Mouse (Mus musculus): ENCODE data around the gene Olfr3.

- TF ChIP-seq CTCF (IDR thresholded peaks at IDR 0.05; ENCODE audit: borderline replicate concordance, insufficient read depth, low read length) (no peak), POLR2A (IDR thresholded peaks at IDR 0.05; ENCODE audit: low read depth, low read length) (no peak)
Measured at GRCm38 (mm10) chr2:36846010-36846409, 29.2 kb upstream of the Olfr3 start, which contains the start of gene Olfr350.

Measured in embryonic fibroblast, embryonic 13.5 days (primary cell).